In genomic region chr11:68030771-68031170, GRCm38 (mm10) we compare ENCODE assay signal across 9 mouse cellular contexts.
DNase-seq lines count a peak whose midpoint lies in the region; ATAC-seq lines count a peak whose summit lies in the region.
"Had no signal": no experiment of that assay in that cellular context is flagged by ENCODE, and none has a peak within 500 bp of the region (broad histone marks: within the 10 kb centered on the region; RNA-seq: fewer than 3 reads in every experiment).

No protein-coding gene starts in this region.

- H3K4me2 ChIP-seq in limb, embryonic 15.5 days, result no peak overlapping the region
- no peak overlapping the region for H3K4me2 ChIP-seq in forebrain, embryonic 14.5 days (ENCODE audit: low read length)
- H3K4me2 ChIP-seq: midbrain, embryonic 12.5 days had no signal

- H3K4me3 ChIP-seq in limb, embryonic 15.5 days, result no peak overlapping the region
- no peak overlapping the region for H3K4me3 ChIP-seq in limb, embryonic 10.5 days
- no peak overlapping the region for H3K4me3 ChIP-seq in forebrain, embryonic 14.5 days (ENCODE audit: low read depth, low read length)
- H3K4me3 ChIP-seq: midbrain, embryonic 12.5 days had no signal

- H3K27me3 ChIP-seq in limb, embryonic 15.5 days, result no peaks in the 10 kb centered on the region; the same call in 1 of the 2 replicates
- no peaks in the 10 kb centered on the region for H3K27me3 ChIP-seq in limb, embryonic 10.5 days (ENCODE audit: low read depth, poor library complexity, severe bottlenecking)
- H3K27me3 ChIP-seq in forebrain, embryonic 14.5 days (replicated peaks; ENCODE audit: control insufficient read depth, insufficient read depth, low read length), result no peaks in the 10 kb centered on the region

- H3K4me1 ChIP-seq in limb, embryonic 15.5 days, result 0 out of 2 replicates have a peak, but pooled peaks cover 5% of the 10 kb centered on the region
- H3K4me1 ChIP-seq in limb, embryonic 10.5 days, result peaks cover 30% of the 10 kb centered on the region
- H3K4me1 ChIP-seq in forebrain, embryonic 14.5 days (ENCODE audit: control insufficient read depth, insufficient read depth, low read length), result no peaks in the 10 kb centered on the region

- H3K9ac ChIP-seq in limb, embryonic 15.5 days, result no peak overlapping the region
- no peak overlapping the region for H3K9ac ChIP-seq in forebrain, embryonic 14.5 days (ENCODE audit: low read length)
- H3K9ac ChIP-seq: midbrain, embryonic 12.5 days had no signal

- WGBS in limb, embryonic 15.5 days, result 91% methylated on average over 1 of the region's 1 CpGs
- 85% methylated on average over 1 of the region's 1 CpGs for WGBS in limb, embryonic 10.5 days
- WGBS in forebrain, embryonic 14.5 days, result 100% methylated on average over 1 of the region's 1 CpGs

- no peak for DNase-seq in limb, embryonic 10.5 days (ENCODE audit: low spot score)
- peak; percentile 45 to 71 for DNase-seq in cerebellum, postnatal 10 days
- peak; percentile 73 to 77 for DNase-seq in heart, postnatal 10 days
- peak; percentile 42 to 63 for DNase-seq in left cerebral cortex, adult 9 months (ENCODE audit: low spot score in 2 of 2)
- DNase-seq in yolk sac, embryonic 10.5 days (ENCODE audit: low spot score), result no peak
- DNase-seq in forebrain, embryonic 14.5 days (ENCODE audit: low spot score), result no peak

- H3K9me3 ChIP-seq in limb, embryonic 15.5 days, result no peaks in the 10 kb centered on the region
- no peaks in the 10 kb centered on the region for H3K9me3 ChIP-seq in limb, embryonic 10.5 days (replicated peaks)
- H3K9me3 ChIP-seq in forebrain, embryonic 14.5 days (replicated peaks; ENCODE audit: control insufficient read depth, low read length), result no peaks in the 10 kb centered on the region
- H3K9me3 ChIP-seq: midbrain, embryonic 12.5 days had no signal

- intact Hi-C loops in heart, postnatal 10 days (cut with DNase I), result no loop called here

- H3K36me3 ChIP-seq in limb, embryonic 15.5 days, result no peaks in the 10 kb centered on the region
- no peaks in the 10 kb centered on the region for H3K36me3 ChIP-seq in limb, embryonic 10.5 days
- no peaks in the 10 kb centered on the region for H3K36me3 ChIP-seq in forebrain, embryonic 14.5 days (ENCODE audit: control insufficient read depth, insufficient read depth, low read length)
- H3K36me3 ChIP-seq: midbrain, embryonic 12.5 days had no signal

- ATAC-seq in limb, embryonic 15.5 days (ENCODE audit: insufficient number of reproducible peaks, low FRiP score, low TSS enrichment, low read depth), result 0 out of 2 replicates have a peak, but pooled peaks have one; percentile 24
- ATAC-seq in monocyte, adult 5-6 weeks (replicated peaks; ENCODE audit: insufficient number of reproducible peaks, low FRiP score, low TSS enrichment, poor library complexity, severe bottlenecking), result no peak
- no peak for ATAC-seq in forebrain, embryonic 14.5 days

- H3K27ac ChIP-seq in limb, embryonic 15.5 days, result no peak overlapping the region
- no peak overlapping the region for H3K27ac ChIP-seq in limb, embryonic 10.5 days
- H3K27ac ChIP-seq in forebrain, embryonic 14.5 days (ENCODE audit: low read depth, low read length), result no peak overlapping the region
- H3K27ac ChIP-seq: midbrain, embryonic 12.5 days had no signal

Comparison
In these comparisons a context has a peak if more than half of its experiments do, and no peak if none do; other contexts are left out.
1. DNase-seq: peak in cerebellum, postnatal 10 days (2 of 2), heart, postnatal 10 days (2 of 2) and left cerebral cortex, adult 9 months (2 of 2); none in limb, embryonic 10.5 days (single experiment), yolk sac, embryonic 10.5 days (single experiment) and forebrain, embryonic 14.5 days (single experiment).